Mouse (Mus musculus) heart, postnatal 14 days (tissue): Measurements from ENCODE around the gene Med15. TPM values are rescaled to one million over a fixed set of nuclear protein-coding genes. Genes with fewer than 3 reads are reported as not detected.
"Not testable (repeated sequence)": the region's sequence is repeated elsewhere in the genome, so short reads cannot be mapped to it uniquely, and the experiment has no call there.

Experiments
- DNase-seq, 2 experiments: peaks; one replicate each; pipeline ENCODE4 v3.0.0; 2021 to 2022
- intact Hi-C: fragments of 180-260 bp; cut with DNase I; formaldehyde crosslinking; loops from one replicate; pipeline ENCODE4 v1.15.1; 2025
- total RNA-seq, 2 experiments: library from RNA; stranded (reverse); gene quantifications; 2 replicates each; pipeline ENCODE4 v1.2.3; 2021

Med15 gene
- total RNA-seq, 2 experiments from 2014 or later: 31.6 to 32.4 TPM

- intact Hi-C loops: no loop called here
- DNase-seq: no peak
Measured at GRCm38 (mm10) chr16:17626269-17626555, 106.5 kb downstream of the Med15 start.

- intact Hi-C loops: no loop called here
- DNase-seq: no peak
Measured at GRCm38 (mm10) chr16:17625488-17626268, 107.0 kb downstream of the Med15 start.

GRCm38 (mm10) chr16:17621936-17622335, 110.8 kb downstream of the Med15 start:
- intact Hi-C loops: no loop called here
- no peak for DNase-seq

- intact Hi-C loops: loop anchor here (5.0 kb wide), 1 partner anchor 217 kb away; no protein-coding TSS in a partner anchor
Measured at GRCm38 (mm10) chr16:17619198-17620105, 113.2 kb downstream of the Med15 start, which contains the start of gene Smpd4. Gene Smpd4 (plus strand): TSS chr16:17619354.

GRCm38 (mm10) chr16:17617922-17618565, 114.6 kb downstream of the Med15 start:
- intact Hi-C loops: loop anchor here (5.0 kb wide), 1 partner anchor 216 kb away; no protein-coding TSS in a partner anchor
- DNase-seq: peak; percentile 37 to 49

More at GRCm38 (mm10) chr16:17619198-17620105, 113.2 kb downstream of the Med15 start, which contains the start of gene Smpd4:
- DNase-seq: peak; percentile 89 to 96

- DNase-seq: no peak
- intact Hi-C loops: loop anchor here (1.0 to 5.0 kb wide), 2 partner anchors 59 to 214 kb away; no protein-coding TSS in a partner anchor
Measured at GRCm38 (mm10) chr16:17616212-17616611, 116.5 kb downstream of the Med15 start.

GRCm38 (mm10) chr16:17614740-17615139, 118.0 kb downstream of the Med15 start:
- intact Hi-C loops: loop anchor here (5.0 kb wide), 1 partner anchor 212 kb away; no protein-coding TSS in a partner anchor
- not testable (repeated sequence) for DNase-seq

- intact Hi-C loops: no loop called here
- DNase-seq: no peak
Measured at GRCm38 (mm10) chr16:17611383-17611782, 121.3 kb downstream of the Med15 start.

GRCm38 (mm10) chr16:17605684-17606083, 127.0 kb downstream of the Med15 start:
- intact Hi-C loops: no loop called here
- DNase-seq: no peak

GRCm38 (mm10) chr16:17604941-17605340, 127.8 kb downstream of the Med15 start:
- no peak for DNase-seq
- intact Hi-C loops: no loop called here

Other genes with a start within 250 kb of the Med15 start
- under 1 TPM; 0.19 to 0.24 TPM for gene Aifm3, start 243.3 kb downstream of the Med15 start, total RNA-seq
- 10 to 100 TPM; 39.4 to 42.8 TPM for gene Lztr1, start 224.2 kb downstream of the Med15 start, total RNA-seq
- 10 to 100 TPM; 14.3 to 14.7 TPM for gene Thap7, start 201.8 kb downstream of the Med15 start, total RNA-seq
- under 1 TPM; 0.15 to 0.24 TPM for gene Lrrc74b, start 171.6 kb downstream of the Med15 start, total RNA-seq
- gene P2rx6, start 171.0 kb downstream of the Med15 start, total RNA-seq: under 1 TPM; 0.54 to 0.84 TPM
- gene Slc7a4, start 149.7 kb downstream of the Med15 start, total RNA-seq: 1 to 10 TPM; 1.6 to 1.8 TPM
- 10 to 100 TPM; 18.7 to 21.2 TPM for gene Smpd4, start 113.5 kb downstream of the Med15 start, total RNA-seq
- 1 to 10 TPM in 1 of 2 experiments, under 1 TPM in 1; 0.72 to 1.2 TPM for gene Ccdc74a, start 86.4 kb downstream of the Med15 start, total RNA-seq
- gene Klhl22, start 26.7 kb upstream of the Med15 start, total RNA-seq: 10 to 100 TPM; 18.2 to 21.7 TPM
- 10 to 100 TPM in 1 of 2 experiments, 1 to 10 TPM in 1; 9.8 to 10.2 TPM for gene Scarf2, start 64.4 kb upstream of the Med15 start, total RNA-seq
- gene B830017H08Rik, start 100.2 kb upstream of the Med15 start, total RNA-seq: not detected
- 1 to 10 TPM; 1.5 to 2.5 TPM for gene Car15, start 105.5 kb upstream of the Med15 start, total RNA-seq
- under 1 TPM in 1 of 2 experiments, not detected in 1; 0.20 TPM for gene Gm20518, start 158.8 kb upstream of the Med15 start, total RNA-seq
- gene Tssk1, start 161.3 kb upstream of the Med15 start, total RNA-seq: under 1 TPM in 1 of 2 experiments, not detected in 1; 0.10 TPM
- gene Dgcr2, start 165.7 kb upstream of the Med15 start, total RNA-seq: 10 to 100 TPM; 50.9 to 52.3 TPM
- not detected for gene Tssk2, start 165.7 kb upstream of the Med15 start, total RNA-seq
- gene Ess2, start 178.5 kb upstream of the Med15 start, total RNA-seq: 10 to 100 TPM; 11.6 to 13.3 TPM
- gene Gsc2, start 182.2 kb upstream of the Med15 start, total RNA-seq: not detected
- gene Slc25a1, start 195.3 kb upstream of the Med15 start, total RNA-seq: 1 to 10 TPM; 5.9 to 8.3 TPM
- gene Vpreb2, start 247.5 kb upstream of the Med15 start, total RNA-seq: not detected